Comparison of ENCODE assay signal across 24 mouse cellular contexts in genomic region chr4:148896125-148896524, GRCm38 (mm10).
"Had no signal": no experiment of that assay in that cellular context is flagged by ENCODE, and none has a peak within 500 bp of the region (broad histone marks: within the 10 kb centered on the region; RNA-seq: fewer than 3 reads in every experiment).

No protein-coding gene starts in this region.

- H3K36me3 ChIP-seq: limb, embryonic 12.5 days; limb, embryonic 15.5 days; midbrain, embryonic 10.5 days; midbrain, embryonic 13.5 days; neural tube, embryonic 13.5 days had no signal

- ATAC-seq: inflammation-experienced regulatory T-cells, adult 6 months; intestine, embryonic 16.5 days; liver, postnatal 0 days; lung, postnatal 0 days; midbrain, embryonic 13.5 days; midbrain, embryonic 16.5 days had no signal

- H3K27ac ChIP-seq: left cerebral cortex, adult 2 months; limb, embryonic 12.5 days; limb, embryonic 15.5 days; liver, embryonic 14.5 days; midbrain, embryonic 13.5 days; neural tube, embryonic 13.5 days had no signal

- DNase-seq: kidney, adult 8-10 months; kidney, postnatal 36 days; layer of hippocampus, postnatal 36 days; liver, postnatal 0 days; lung, embryonic 14.5 days; lung, postnatal 36 days; retina, postnatal 1 day; right cerebral cortex, postnatal 25 days; spleen, adult 18-20 months; thymus, postnatal 25 days had no signal

- H3K9me3 ChIP-seq: limb, embryonic 12.5 days; limb, embryonic 15.5 days; midbrain, embryonic 10.5 days; midbrain, embryonic 13.5 days; neural tube, embryonic 13.5 days had no signal

- H3K4me3 ChIP-seq: left cerebral cortex, adult 2 months; limb, embryonic 12.5 days; limb, embryonic 15.5 days; megakaryocyte, embryonic 14.5 days; midbrain, embryonic 10.5 days; midbrain, embryonic 13.5 days; myocyte; neural tube, embryonic 13.5 days had no signal

- H3K9ac ChIP-seq: limb, embryonic 12.5 days; limb, embryonic 15.5 days; liver, embryonic 14.5 days; liver, postnatal 0 days; lung, embryonic 14.5 days; midbrain, embryonic 13.5 days; neural tube, embryonic 13.5 days had no signal

- H3K4me2 ChIP-seq: limb, embryonic 12.5 days; limb, embryonic 15.5 days; liver, embryonic 11.5 days; lung, embryonic 14.5 days; midbrain, embryonic 13.5 days; neural tube, embryonic 13.5 days had no signal
